Mouse (Mus musculus) cortical plate, adult 2 months (tissue): ENCODE results near the gene Pam. TPM values are rescaled to one million over a fixed set of nuclear protein-coding genes. Genes with fewer than 3 reads are reported as not detected.

Source experiments
- H3K27ac ChIP-seq: fragments of 200-500 bp; 2 replicates; pipeline ENCODE4 v1.5.1; 2012; ENCODE audit warnings: low read length, control low read depth, inconsistent platforms; ENCODE audit not compliant: insufficient read depth
- H3K4me1 ChIP-seq: fragments of 200-500 bp; 2 replicates; pipeline ENCODE4 v1.6.1; 2011; ENCODE audit warnings: low read length; ENCODE audit not compliant: control insufficient read depth, insufficient read depth
- H3K4me3 ChIP-seq: fragments of 200-500 bp; 2 replicates; pipeline ENCODE4 v1.5.1; 2011; ENCODE audit warnings: mild to moderate bottlenecking, low read length, control low read depth; ENCODE audit not compliant: insufficient read depth
- CTCF ChIP-seq: fragments of 200-500 bp; IDR thresholded peaks from 2 replicates; pipeline ENCODE4 v1.5.1; 2011; ENCODE audit warnings: mild to moderate bottlenecking, control low read depth, low read length; ENCODE audit not compliant: insufficient read depth; ENCODE audit errors: extremely low read depth
- POLR2A ChIP-seq: fragments of 200-500 bp; IDR thresholded peaks from 2 replicates; pipeline ENCODE4 v1.6.1; 2011; ENCODE audit warnings: mild to moderate bottlenecking, low read length, control low read depth; ENCODE audit not compliant: insufficient read depth; ENCODE audit errors: extremely low read depth
- polyA plus RNA-seq: library from polyadenylated mRNA; depleted of rRNA; stranded (reverse); fragments of >200 nt; gene quantifications from 2 replicates; pipeline ENCODE4 v1.2.3, GENCODE M21; 2012

The Pam gene
- polyA plus RNA-seq, 1 experiment = 99.2 TPM

GRCm38 (mm10) chr1:97926017-97926540 is 169.4 kb downstream of the Pam start:
- TF ChIP-seq CTCF = no peak
- no peak for TF ChIP-seq POLR2A
- Histone ChIP-seq H3K4me1 (peaks cover 3% of the 10 kb centered on the region; the same call in 1 of the 2 replicates), H3K4me3 (no peak overlapping the region), H3K27ac (no peak overlapping the region)

- H3K4me1 ChIP-seq = 0 out of 2 replicates have a peak, but pooled peaks cover 1% of the 10 kb centered on the region
- TF ChIP-seq POLR2A (no peak), CTCF (no peak)
- no peak overlapping the region for H3K27ac ChIP-seq
- no peak overlapping the region for H3K4me3 ChIP-seq
Observed at GRCm38 (mm10) chr1:97922395-97922794, 173.1 kb downstream of the Pam start.

GRCm38 (mm10) chr1:97921886-97922285 is 173.6 kb downstream of the Pam start:
- Histone ChIP-seq H3K4me1 (0 out of 2 replicates have a peak, but pooled peaks cover 1% of the 10 kb centered on the region), H3K27ac (no peak overlapping the region), H3K4me3 (no peak overlapping the region)
- TF ChIP-seq POLR2A (no peak), CTCF (no peak)

GRCm38 (mm10) chr1:97918495-97918894 is 177.0 kb downstream of the Pam start:
- Histone ChIP-seq H3K4me1 (0 out of 2 replicates have a peak, but pooled peaks cover 1% of the 10 kb centered on the region), H3K4me3 (no peak overlapping the region), H3K27ac (no peak overlapping the region)
- TF ChIP-seq CTCF = no peak
- TF ChIP-seq POLR2A = no peak

GRCm38 (mm10) chr1:97916971-97917234 is 178.5 kb downstream of the Pam start:
- H3K4me3 ChIP-seq = no peak overlapping the region
- 0 out of 2 replicates have a peak, but pooled peaks cover 1% of the 10 kb centered on the region for H3K4me1 ChIP-seq
- H3K27ac ChIP-seq = no peak overlapping the region
- TF ChIP-seq POLR2A (no peak), CTCF (no peak)

- no peak overlapping the region for H3K4me3 ChIP-seq
- TF ChIP-seq CTCF = no peak
- no peak for TF ChIP-seq POLR2A
- 0 out of 2 replicates have a peak, but pooled peaks cover 1% of the 10 kb centered on the region for H3K4me1 ChIP-seq
- H3K27ac ChIP-seq = no peak overlapping the region
Observed at GRCm38 (mm10) chr1:97916218-97916970, 179.1 kb downstream of the Pam start.

- Histone ChIP-seq H3K27ac (no peak overlapping the region), H3K4me3 (no peak overlapping the region), H3K4me1 (0 out of 2 replicates have a peak, but pooled peaks cover 1% of the 10 kb centered on the region)
- TF ChIP-seq CTCF = no peak
- no peak for TF ChIP-seq POLR2A
Observed at GRCm38 (mm10) chr1:97915726-97916125, 179.7 kb downstream of the Pam start.

- no peak for TF ChIP-seq POLR2A
- TF ChIP-seq CTCF = no peak
Observed at GRCm38 (mm10) chr1:97910874-97911273, 184.6 kb downstream of the Pam start.

GRCm38 (mm10) chr1:97909561-97909960 is 185.9 kb downstream of the Pam start:
- no peaks in the 10 kb centered on the region; the same call in 1 of the 2 replicates for H3K4me1 ChIP-seq
- no peak for TF ChIP-seq CTCF
- TF ChIP-seq POLR2A = no peak

More at GRCm38 (mm10) chr1:97910874-97911273, 184.6 kb downstream of the Pam start:
- Histone ChIP-seq H3K4me3 (no peak overlapping the region), H3K4me1 (no peaks in the 10 kb centered on the region), H3K27ac (no peak overlapping the region)

GRCm38 (mm10) chr1:97908736-97909135 is 186.7 kb downstream of the Pam start:
- no peak overlapping the region for H3K27ac ChIP-seq
- H3K4me1 ChIP-seq = no peaks in the 10 kb centered on the region; the same call in 1 of the 2 replicates
- TF ChIP-seq POLR2A (no peak), CTCF (no peak)
- no peak overlapping the region for H3K4me3 ChIP-seq

More at GRCm38 (mm10) chr1:97909561-97909960, 185.9 kb downstream of the Pam start:
- Histone ChIP-seq H3K27ac (no peak overlapping the region), H3K4me3 (no peak overlapping the region)
